Mouse (Mus musculus): ENCODE results near the gene Gm16442. TPM values are rescaled to one million over a fixed set of nuclear protein-coding genes. Genes with fewer than 3 reads are reported as not detected.
"Not testable (repeated sequence)": the region's sequence is repeated elsewhere in the genome, so short reads cannot be mapped to it uniquely, and the experiment has no call there.

The Gm16442 gene
- polyA plus RNA-seq (2014; fragmentation: Nextera tagmentation; extraction: Ambion mirVana), result not detected in 2 replicates

GRCm38 (mm10) chr7:20122479-20122878 lies at the start of gene Gm16442:
Gene Gm16442, minus strand, starts transcription at chr7:20122579.
- H3K4me3 ChIP-seq (ENCODE audit: low read depth, low read length); H3K9me3 ChIP-seq (ENCODE audit: control insufficient read depth, low read length); H3K27me3 ChIP-seq (ENCODE audit: control insufficient read depth, insufficient read depth, low read length); ATAC-seq (ENCODE audit: low FRiP score); H3K9ac ChIP-seq (ENCODE audit: low read depth, low read length); H3K4me2 ChIP-seq (replicated peaks; ENCODE audit: low read depth, low read length); H3K4me1 ChIP-seq (replicated peaks; ENCODE audit: control insufficient read depth, insufficient read depth, low read length); H3K36me3 ChIP-seq (ENCODE audit: control insufficient read depth, insufficient read depth, low read length); DNase-seq (ENCODE audit: low spot score); H3K27ac ChIP-seq (ENCODE audit: low read depth, low read length): not testable (repeated sequence)
- no CpG with 5 or more reads among the region's 2 CpGs for WGBS

GRCm38 (mm10) chr7:20168277-20168676 lies 45.9 kb upstream of the Gm16442 start, which contains the start of gene Vmn1r94:
Gene Vmn1r94, minus strand, starts transcription at chr7:20168377.
- not testable (repeated sequence) for H3K9ac ChIP-seq (ENCODE audit: low read depth, low read length); ATAC-seq (ENCODE audit: low FRiP score); H3K4me1 ChIP-seq (replicated peaks; ENCODE audit: control insufficient read depth, insufficient read depth, low read length); H3K4me2 ChIP-seq (replicated peaks; ENCODE audit: low read depth, low read length); H3K27me3 ChIP-seq (ENCODE audit: control insufficient read depth, insufficient read depth, low read length); H3K36me3 ChIP-seq (ENCODE audit: control insufficient read depth, insufficient read depth, low read length); H3K4me3 ChIP-seq (ENCODE audit: low read depth, low read length); DNase-seq (ENCODE audit: low spot score); H3K27ac ChIP-seq (ENCODE audit: low read depth, low read length); H3K9me3 ChIP-seq (ENCODE audit: control insufficient read depth, low read length)
- no CpG with 5 or more reads among the region's 3 CpGs for WGBS

- not testable (repeated sequence) for H3K27me3 ChIP-seq (ENCODE audit: control insufficient read depth, insufficient read depth, low read length); ATAC-seq (ENCODE audit: low FRiP score); H3K27ac ChIP-seq (ENCODE audit: low read depth, low read length); H3K9ac ChIP-seq (ENCODE audit: low read depth, low read length); H3K4me3 ChIP-seq (ENCODE audit: low read depth, low read length); H3K4me2 ChIP-seq (replicated peaks; ENCODE audit: low read depth, low read length); DNase-seq (ENCODE audit: low spot score); H3K4me1 ChIP-seq (replicated peaks; ENCODE audit: control insufficient read depth, insufficient read depth, low read length); H3K9me3 ChIP-seq (ENCODE audit: control insufficient read depth, low read length); H3K36me3 ChIP-seq (ENCODE audit: control insufficient read depth, insufficient read depth, low read length)
- WGBS, result no CpG with 5 or more reads among the region's 5 CpGs
Measured at GRCm38 (mm10) chr7:20138988-20139387, 16.6 kb upstream of the Gm16442 start, which contains the start of gene Vmn1r93. Gene Vmn1r93, minus strand, starts transcription at chr7:20139088.

GRCm38 (mm10) chr7:20099380-20099779 lies 23.0 kb downstream of the Gm16442 start, which contains the start of gene Vmn1r91:
Gene Vmn1r91, plus strand, starts transcription at chr7:20099680.
- H3K36me3 ChIP-seq (ENCODE audit: control insufficient read depth, insufficient read depth, low read length); H3K9ac ChIP-seq (ENCODE audit: low read depth, low read length); H3K27ac ChIP-seq (ENCODE audit: low read depth, low read length); H3K9me3 ChIP-seq (ENCODE audit: control insufficient read depth, low read length); H3K4me3 ChIP-seq (ENCODE audit: low read depth, low read length); ATAC-seq (ENCODE audit: low FRiP score); H3K27me3 ChIP-seq (ENCODE audit: control insufficient read depth, insufficient read depth, low read length); H3K4me1 ChIP-seq (replicated peaks; ENCODE audit: control insufficient read depth, insufficient read depth, low read length); H3K4me2 ChIP-seq (replicated peaks; ENCODE audit: low read depth, low read length); DNase-seq (ENCODE audit: low spot score): not testable (repeated sequence)
- WGBS, result 84% methylated on average over 5 of the region's 5 CpGs

- ATAC-seq (ENCODE audit: low FRiP score); H3K4me1 ChIP-seq (replicated peaks; ENCODE audit: control insufficient read depth, insufficient read depth, low read length); DNase-seq (ENCODE audit: low spot score); H3K4me3 ChIP-seq (ENCODE audit: low read depth, low read length); H3K27ac ChIP-seq (ENCODE audit: low read depth, low read length); H3K9ac ChIP-seq (ENCODE audit: low read depth, low read length); H3K9me3 ChIP-seq (ENCODE audit: control insufficient read depth, low read length); H3K27me3 ChIP-seq (ENCODE audit: control insufficient read depth, insufficient read depth, low read length); H3K4me2 ChIP-seq (replicated peaks; ENCODE audit: low read depth, low read length); H3K36me3 ChIP-seq (ENCODE audit: control insufficient read depth, insufficient read depth, low read length): not testable (repeated sequence)
- 69% methylated on average over 18 of the region's 18 CpGs for WGBS
Measured at GRCm38 (mm10) chr7:20078118-20078517, 44.3 kb downstream of the Gm16442 start.

Other genes starting within 250 kb of the Gm16442 start
- not detected in 2 replicates for gene Ceacam19, start 234.6 kb downstream of the Gm16442 start, polyA plus RNA-seq (2014; fragmentation: Nextera tagmentation; extraction: Ambion mirVana)
- 2.8 and 3.1 TPM in 2 replicates for gene Pvr, start 201.4 kb downstream of the Gm16442 start, polyA plus RNA-seq (2014; fragmentation: Nextera tagmentation; extraction: Ambion mirVana)
- gene Igsf23, start 171.8 kb downstream of the Gm16442 start, polyA plus RNA-seq (2014; fragmentation: Nextera tagmentation; extraction: Ambion mirVana), result 0.15 TPM in 1 of 2 replicates, not detected in the other
- gene Ceacam20, start 157.2 kb downstream of the Gm16442 start, polyA plus RNA-seq (2014; fragmentation: Nextera tagmentation; extraction: Ambion mirVana), result not detected in 2 replicates
- not detected in 2 replicates for gene Nlrp9b, start 131.1 kb downstream of the Gm16442 start, polyA plus RNA-seq (2014; fragmentation: Nextera tagmentation; extraction: Ambion mirVana)
- gene Vmn1r91, start 22.9 kb downstream of the Gm16442 start, polyA plus RNA-seq (2014; fragmentation: Nextera tagmentation; extraction: Ambion mirVana), result not detected in 2 replicates
- gene Vmn1r93, start 16.5 kb upstream of the Gm16442 start, polyA plus RNA-seq (2014; fragmentation: Nextera tagmentation; extraction: Ambion mirVana), result not detected in 2 replicates
- gene Vmn1r94, start 45.8 kb upstream of the Gm16442 start, polyA plus RNA-seq (2014; fragmentation: Nextera tagmentation; extraction: Ambion mirVana), result not detected in 2 replicates
- gene Vmn1r95, start 71.1 kb upstream of the Gm16442 start, polyA plus RNA-seq (2014; fragmentation: Nextera tagmentation; extraction: Ambion mirVana), result not detected in 2 replicates
- not detected in 2 replicates for gene Gm6164, start 83.0 kb upstream of the Gm16442 start, polyA plus RNA-seq (2014; fragmentation: Nextera tagmentation; extraction: Ambion mirVana)
- gene Gm4498, start 111.2 kb upstream of the Gm16442 start, polyA plus RNA-seq (2014; fragmentation: Nextera tagmentation; extraction: Ambion mirVana), result not detected in 2 replicates
- not detected in 2 replicates for gene Gm5890, start 140.3 kb upstream of the Gm16442 start, polyA plus RNA-seq (2014; fragmentation: Nextera tagmentation; extraction: Ambion mirVana)
- gene Gm4133, start 211.5 kb upstream of the Gm16442 start, polyA plus RNA-seq (2014; fragmentation: Nextera tagmentation; extraction: Ambion mirVana), result not detected in 2 replicates

Measured in hindbrain, embryonic 11.5 days (tissue).